Mouse (Mus musculus) right cerebral cortex, adult 2 months (tissue): ENCODE measurements at regions not wholly inside any gene's neighbourhood (a gene's known extent, or its start where the extent isn't known, plus 50 kb on each side); places are given as distances from the start of the nearest gene placed in this dataset.

Experiments
- DNase-seq, 2 experiments: peaks; one replicate each; pipeline ENCODE4 v3.0.0; 2021 to 2022; ENCODE audit warnings: low spot score in 2 of 2

GRCm38 (mm10) chr2:169524429-169524828 lies 63.1 kb downstream of the Gm11011 start:
- no peak for DNase-seq

- DNase-seq = no peak
Measured at GRCm38 (mm10) chr2:169519941-169520340, 67.6 kb downstream of the Gm11011 start.

GRCm38 (mm10) chr2:169515350-169515749 lies 72.2 kb downstream of the Gm11011 start:
- DNase-seq = no peak

- no peak for DNase-seq
Measured at GRCm38 (mm10) chr2:169510741-169511140, 76.8 kb downstream of the Gm11011 start.

- no peak for DNase-seq
Measured at GRCm38 (mm10) chr2:169509406-169509805, 78.1 kb downstream of the Gm11011 start.

GRCm38 (mm10) chr2:169504416-169505057 lies 83.0 kb downstream of the Gm11011 start:
- DNase-seq = no peak

- no peak for DNase-seq
Measured at GRCm38 (mm10) chr2:169503598-169503958, 84.0 kb downstream of the Gm11011 start.

- DNase-seq = no peak
Measured at GRCm38 (mm10) chr2:169502717-169503597, 84.6 kb downstream of the Gm11011 start.

- no peak for DNase-seq
Measured at GRCm38 (mm10) chr2:169501736-169502340, 85.7 kb downstream of the Gm11011 start.

- no peak for DNase-seq
Measured at GRCm38 (mm10) chr2:169495368-169495767, 92.2 kb downstream of the Gm11011 start.

- DNase-seq = no peak
Measured at GRCm38 (mm10) chr2:169494503-169495311, 92.8 kb downstream of the Gm11011 start.

- DNase-seq = no peak
Measured at GRCm38 (mm10) chr2:169493609-169494275, 93.8 kb downstream of the Gm11011 start.

GRCm38 (mm10) chr2:169483934-169484333 lies 103.6 kb downstream of the Gm11011 start:
- DNase-seq = no peak

GRCm38 (mm10) chr2:169481731-169482465 lies 105.6 kb downstream of the Gm11011 start:
- DNase-seq = no peak

- no peak for DNase-seq
Measured at GRCm38 (mm10) chr2:169474418-169475112, 113.0 kb downstream of the Gm11011 start.

- no peak for DNase-seq
Measured at GRCm38 (mm10) chr2:169469538-169469937, 118.0 kb downstream of the Gm11011 start.

- no peak for DNase-seq
Measured at GRCm38 (mm10) chr2:169467621-169468020, 119.9 kb downstream of the Gm11011 start.

GRCm38 (mm10) chr2:169464106-169464505 lies 123.4 kb downstream of the Gm11011 start:
- no peak for DNase-seq

- no peak for DNase-seq
Measured at GRCm38 (mm10) chr2:169461491-169462039, 126.0 kb downstream of the Gm11011 start.

GRCm38 (mm10) chr2:169452956-169453355 lies 134.6 kb downstream of the Gm11011 start:
- no peak for DNase-seq
